Mouse (Mus musculus): ENCODE results near the gene Gm884.

DNA sequence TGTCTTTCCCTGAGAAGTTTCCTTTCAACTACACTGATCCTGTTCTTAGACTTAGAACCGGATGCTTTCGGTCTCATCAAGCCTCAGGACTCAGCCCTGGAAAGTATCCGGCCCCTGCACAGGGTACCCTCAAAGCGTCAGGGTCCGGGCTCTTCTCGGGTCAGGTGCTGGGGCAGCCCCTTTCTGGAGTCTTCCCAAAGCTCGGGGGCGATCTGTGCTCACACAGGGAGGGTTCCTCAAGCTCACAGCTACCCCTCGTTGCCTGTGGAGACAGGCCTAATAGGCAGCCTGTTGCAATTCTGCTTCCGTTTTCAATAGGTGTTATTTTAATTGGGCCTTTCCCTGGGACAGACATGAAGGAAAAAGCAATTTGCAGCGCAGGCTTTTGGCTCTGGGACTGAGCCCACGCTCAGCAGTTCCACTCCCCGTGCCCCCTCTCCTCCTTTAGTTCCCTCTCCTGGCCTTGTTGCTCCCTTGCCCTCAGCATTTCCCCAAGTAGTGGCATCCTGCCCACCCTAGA, 46.0 kb upstream of the Gm884 start:
- TF ChIP-seq CHD2 (IDR thresholded peaks at IDR 0.05; ENCODE audit: low read length) (no peak), EP300 (IDR thresholded peaks at IDR 0.05; ENCODE audit: low read depth in 1 of 2, low read length in 2 of 2) (no peak), NELFE (IDR thresholded peaks at IDR 0.05; ENCODE audit: low read depth, low read length) (no peak), CTCF (IDR thresholded peaks at IDR 0.05 in 2 of 3, conservative IDR thresholded peaks at IDR 0.05 in 1 of 3; ENCODE audit: control insufficient read depth in 1 of 3, insufficient read depth in 1 of 3, low read depth in 2 of 3, low read length in 3 of 3, poor library complexity in 1 of 3, severe bottlenecking in 1 of 3) (no peak), GABPA (IDR thresholded peaks at IDR 0.05; ENCODE audit: low read depth, low read length) (no peak)
